Mouse (Mus musculus) midbrain, embryonic 16.5 days (tissue): ENCODE results near the gene Fgfr1op. TPM values are rescaled to one million over a fixed set of nuclear protein-coding genes. Genes with fewer than 3 reads are reported as not detected.
"Not testable (repeated sequence)": the region's sequence is repeated elsewhere in the genome, so short reads cannot be mapped to it uniquely, and the experiment has no call there.

ENCODE experiments used
- ATAC-seq: fragments of 200-750 bp; cut with Nextera tagmentation; 2 replicates; pipeline ENCODE4 v1.8.0; 2017; ENCODE audit warnings: moderate TSS enrichment
- H3K27ac ChIP-seq: fragments of 300-500 bp; sonication (generic); 2 replicates; pipeline ENCODE4 v1.5.1; 2014; ENCODE audit warnings: mild to moderate bottlenecking, low read length, mixed read lengths
- H3K27me3 ChIP-seq: fragments of 300-500 bp; sonication (generic); 2 replicates; pipeline ENCODE4 v1.6.1; 2014; ENCODE audit warnings: low read depth, low read length, mixed read lengths; ENCODE audit not compliant: control insufficient read depth, insufficient read depth
- H3K36me3 ChIP-seq: fragments of 300-500 bp; sonication (generic); 2 replicates; pipeline ENCODE4 v1.6.1; 2014; ENCODE audit warnings: mild to moderate bottlenecking, low read length, moderate library complexity, mixed read lengths; ENCODE audit not compliant: control insufficient read depth, insufficient read depth
- H3K4me1 ChIP-seq: fragments of 300-500 bp; sonication (generic); 2 replicates; pipeline ENCODE4 v1.6.1; 2014; ENCODE audit warnings: mild to moderate bottlenecking, low read length, mixed read lengths; ENCODE audit not compliant: control insufficient read depth, insufficient read depth
- H3K4me2 ChIP-seq: fragments of 300-500 bp; sonication (generic); 2 replicates; pipeline ENCODE4 v1.6.1; 2014; ENCODE audit warnings: mild to moderate bottlenecking, low read length, mixed read lengths
- H3K4me3 ChIP-seq: fragments of 300-500 bp; sonication (generic); 2 replicates; pipeline ENCODE4 v1.5.1; 2014; ENCODE audit warnings: low read depth, mild to moderate bottlenecking, low read length, moderate library complexity, mixed read lengths
- H3K9ac ChIP-seq: fragments of 300-500 bp; sonication (generic); 2 replicates; pipeline ENCODE4 v1.6.1; 2014; ENCODE audit warnings: low read depth, low read length, mixed read lengths
- H3K9me3 ChIP-seq: fragments of 300-500 bp; sonication (generic); replicated peaks from 2 replicates; pipeline ENCODE4 v1.6.1; 2014; ENCODE audit warnings: mild to moderate bottlenecking, low read length, mixed read lengths; ENCODE audit not compliant: control insufficient read depth, poor library complexity, severe bottlenecking
- WGBS: fragments of 180-500 bp; shearing (Covaris S2); extraction: QIAGEN DNeasy Blood & Tissue Kit; methylation state at CpG from one replicate; pipeline ENCODE4 v1.1.7; 2014; 5-methylcytosine and 5-hydroxymethylcytosine counted together
- polyA plus RNA-seq: library from polyadenylated mRNA; unstranded; fragments of >200 nt; fragmentation: Nextera tagmentation; extraction: Ambion mirVana; gene quantifications from 2 replicates; pipeline ENCODE4 v1.2.1, GENCODE M21; 2015

Fgfr1op gene
- 28.8 and 29.3 TPM in 2 replicates for polyA plus RNA-seq

DNA sequence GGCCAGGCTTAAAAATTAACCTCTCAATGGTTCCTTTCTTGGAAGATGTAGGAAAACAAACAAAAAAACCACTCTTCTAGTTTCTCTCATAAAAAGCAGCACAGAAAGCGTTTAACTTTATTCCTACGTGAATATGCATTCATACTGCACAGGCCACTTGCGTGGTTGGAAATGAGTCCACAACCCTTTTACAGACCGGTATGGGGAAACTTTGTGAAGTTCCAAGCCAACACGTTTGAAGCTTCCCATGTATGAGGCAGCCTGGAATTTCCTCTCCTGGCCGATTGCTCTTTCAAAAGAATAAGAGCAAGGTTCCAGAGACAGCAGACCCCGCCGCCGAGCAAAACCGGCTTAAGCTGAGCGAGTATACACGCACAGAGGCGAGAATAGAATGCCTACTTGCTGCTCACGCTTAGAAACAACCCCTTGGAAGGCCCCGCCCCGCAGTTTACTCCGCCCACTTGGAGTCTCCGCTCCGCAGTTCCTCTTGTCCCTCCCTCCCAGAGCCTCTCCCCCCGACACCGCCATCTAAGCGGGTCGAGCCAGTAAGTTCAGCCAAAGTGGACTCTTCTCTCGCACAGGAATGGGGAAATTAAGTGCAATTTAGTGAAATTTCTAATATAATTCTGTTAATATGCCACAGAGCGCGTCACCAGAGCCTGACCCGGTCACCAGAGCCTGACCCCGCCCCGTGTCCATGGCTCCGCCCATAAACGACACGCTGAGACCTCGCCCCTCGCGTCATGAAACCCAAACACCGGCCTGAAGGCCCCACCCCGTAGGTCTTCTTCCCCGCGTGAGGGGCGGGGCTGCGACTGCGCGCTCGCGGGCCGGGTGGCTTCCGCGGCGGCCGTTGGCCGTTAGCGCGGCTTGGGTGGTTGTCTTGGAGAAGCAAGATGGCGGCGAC, at the start of gene Fgfr1op:
Fgfr1op (plus strand) TSS at position 801 of the 907 bp plus-strand sequence.
- H3K4me1 ChIP-seq, H3K9me3 ChIP-seq, H3K27ac ChIP-seq, H3K36me3 ChIP-seq, H3K27me3 ChIP-seq: not testable (repeated sequence)
- Histone ChIP-seq H3K4me3 (peak within 1 kb of the TSS; percentile 46), H3K4me2 (peak within 1 kb of the TSS; percentile 44), H3K9ac (peak within 1 kb of the TSS; percentile 61)
- ATAC-seq, result peak; percentile 98
- WGBS, result 3% methylated on average over 14 of the region's 55 CpGs

GRCm38 (mm10) chr17:8116378-8116777, 48.9 kb upstream of the Fgfr1op start:
- not testable (repeated sequence) for H3K27ac ChIP-seq, H3K9ac ChIP-seq, ATAC-seq, H3K4me1 ChIP-seq, H3K4me3 ChIP-seq, H3K4me2 ChIP-seq, H3K27me3 ChIP-seq, H3K9me3 ChIP-seq, H3K36me3 ChIP-seq
- WGBS, result 84% methylated on average over 5 of the region's 11 CpGs

DNA sequence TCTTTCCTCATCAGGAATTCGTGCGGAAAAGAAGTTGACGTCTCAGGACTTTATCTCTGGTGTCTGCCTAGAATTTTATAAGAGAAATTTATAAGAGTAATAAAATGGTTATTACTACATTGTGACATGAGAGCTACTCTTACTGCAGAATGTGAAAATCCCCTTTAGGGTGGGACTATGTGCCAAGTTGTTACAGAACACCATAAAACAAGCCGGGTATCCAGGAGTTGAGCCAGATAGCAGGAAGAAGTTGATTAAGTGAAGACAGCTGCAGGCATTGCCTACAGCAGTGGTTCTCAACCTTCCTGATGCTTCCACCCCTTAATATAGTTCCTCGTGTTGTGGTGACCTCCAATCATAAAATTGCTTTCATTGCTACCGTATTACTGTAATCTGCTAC, 48.4 kb upstream of the Fgfr1op start:
- no CpG with 5 or more reads among the region's 6 CpGs for WGBS

DNA sequence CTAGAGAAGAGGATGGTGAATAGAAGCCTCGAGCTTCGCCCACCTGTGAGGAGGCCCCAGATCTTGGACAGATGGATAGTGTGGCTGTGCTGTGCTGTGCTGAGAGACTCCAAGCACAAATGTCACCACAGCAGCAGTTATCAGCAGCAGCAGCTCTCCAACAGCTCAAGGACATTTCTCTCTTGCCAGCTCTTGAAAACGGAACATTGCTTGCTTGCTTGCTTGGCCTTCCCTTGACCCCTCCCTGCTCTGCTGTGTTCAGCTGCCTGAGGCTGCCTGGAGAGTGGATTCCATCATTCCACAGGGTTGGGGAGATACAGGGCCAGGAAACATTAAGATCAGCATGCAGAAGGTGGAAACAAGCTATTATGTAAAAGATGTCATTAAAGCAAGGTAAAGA, 42.3 kb upstream of the Fgfr1op start:
- not testable (repeated sequence) for H3K4me3 ChIP-seq, H3K4me1 ChIP-seq, H3K9ac ChIP-seq, H3K27ac ChIP-seq, H3K36me3 ChIP-seq, ATAC-seq, H3K27me3 ChIP-seq, H3K9me3 ChIP-seq, H3K4me2 ChIP-seq
- no CpG with 5 or more reads among the region's 3 CpGs for WGBS

More for the DNA sequence above, 48.4 kb upstream of the Fgfr1op start:
- H3K9ac ChIP-seq, H3K36me3 ChIP-seq, H3K27ac ChIP-seq, H3K4me1 ChIP-seq, H3K4me3 ChIP-seq, ATAC-seq, H3K9me3 ChIP-seq, H3K4me2 ChIP-seq, H3K27me3 ChIP-seq: not testable (repeated sequence)

DNA sequence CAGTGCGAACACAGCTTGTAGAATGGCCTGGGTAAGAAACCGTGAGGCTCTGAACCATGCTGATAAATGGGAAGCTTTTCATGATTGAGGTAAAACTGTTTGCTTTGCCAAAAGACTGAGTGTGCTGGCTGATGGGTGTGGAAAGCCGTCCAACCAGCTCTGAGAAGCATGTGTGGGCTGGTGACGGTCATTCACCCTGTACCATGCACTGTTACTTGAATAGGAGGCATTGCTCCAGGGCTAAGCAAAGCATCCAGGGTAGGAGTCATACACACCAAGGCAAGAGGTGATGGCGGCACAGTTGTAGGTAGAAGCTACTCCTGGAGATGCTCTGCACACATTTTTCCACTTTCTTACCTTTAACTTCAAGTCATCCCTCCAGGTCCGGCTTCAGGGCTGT, 40.7 kb upstream of the Fgfr1op start:
- not testable (repeated sequence) for ATAC-seq, H3K4me1 ChIP-seq, H3K9ac ChIP-seq, H3K27me3 ChIP-seq, H3K27ac ChIP-seq, H3K9me3 ChIP-seq, H3K36me3 ChIP-seq, H3K4me2 ChIP-seq, H3K4me3 ChIP-seq
- WGBS, result 90% methylated on average over 2 of the region's 6 CpGs

DNA sequence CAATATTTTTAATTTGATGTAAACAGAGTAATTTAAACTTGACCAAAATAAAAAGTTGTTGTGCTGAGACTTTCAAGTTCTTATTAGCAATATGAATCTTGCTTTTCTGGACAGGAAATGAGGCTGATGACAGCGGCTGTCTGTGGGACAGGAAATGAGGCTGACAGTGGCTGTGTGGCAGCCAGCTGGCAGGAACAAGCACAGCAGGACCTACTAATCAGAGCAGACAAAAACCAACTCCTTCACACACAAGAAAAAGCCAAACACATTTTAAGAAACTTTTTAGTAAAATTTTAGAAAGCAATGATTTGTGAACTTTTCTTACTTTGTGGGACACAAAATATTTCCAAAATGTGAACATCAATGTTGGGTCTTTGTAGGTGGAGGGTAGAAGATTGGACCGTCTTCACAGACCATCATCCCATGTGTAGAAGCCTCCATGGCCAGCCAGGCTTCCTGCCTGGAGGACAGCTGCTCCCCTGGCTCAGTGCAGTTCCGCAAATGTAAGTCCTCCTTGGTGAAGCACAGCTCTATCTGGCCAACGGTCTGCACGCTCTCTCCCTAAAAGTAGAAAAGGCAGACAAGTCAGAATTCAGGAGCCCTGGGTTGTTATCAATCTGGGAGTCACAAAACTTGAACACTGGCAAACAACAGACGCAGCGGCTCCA, 36.8 kb upstream of the Fgfr1op start:
- not testable (repeated sequence) for H3K4me2 ChIP-seq, H3K9me3 ChIP-seq, H3K36me3 ChIP-seq, H3K4me1 ChIP-seq, H3K9ac ChIP-seq, H3K27me3 ChIP-seq, H3K4me3 ChIP-seq, ATAC-seq, H3K27ac ChIP-seq
- no CpG with 5 or more reads among the region's 7 CpGs for WGBS

DNA sequence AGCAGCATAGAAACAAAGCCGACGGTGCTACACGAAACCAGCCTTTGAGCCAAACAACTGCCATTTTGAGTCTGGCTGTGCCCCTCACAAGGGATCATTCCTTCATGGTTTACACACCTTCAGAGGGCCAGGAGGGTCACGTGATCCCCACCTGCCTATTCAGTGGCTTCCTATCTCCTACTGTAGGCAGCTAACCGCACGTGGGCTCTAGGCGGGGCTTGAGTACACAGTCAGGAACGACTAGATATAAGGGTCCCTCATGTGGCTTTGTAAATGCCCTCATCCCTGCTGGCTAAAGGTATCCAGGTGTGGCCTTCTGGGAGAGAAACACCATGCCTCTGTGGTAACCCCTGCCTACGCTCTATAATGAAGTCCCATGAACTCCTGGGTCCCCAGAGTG, 35.7 kb upstream of the Fgfr1op start:
- H3K4me3 ChIP-seq, H3K9ac ChIP-seq, H3K4me2 ChIP-seq, H3K36me3 ChIP-seq, H3K27me3 ChIP-seq, H3K9me3 ChIP-seq, H3K4me1 ChIP-seq, ATAC-seq, H3K27ac ChIP-seq: not testable (repeated sequence)
- 78% methylated on average over 9 of the region's 9 CpGs for WGBS

DNA sequence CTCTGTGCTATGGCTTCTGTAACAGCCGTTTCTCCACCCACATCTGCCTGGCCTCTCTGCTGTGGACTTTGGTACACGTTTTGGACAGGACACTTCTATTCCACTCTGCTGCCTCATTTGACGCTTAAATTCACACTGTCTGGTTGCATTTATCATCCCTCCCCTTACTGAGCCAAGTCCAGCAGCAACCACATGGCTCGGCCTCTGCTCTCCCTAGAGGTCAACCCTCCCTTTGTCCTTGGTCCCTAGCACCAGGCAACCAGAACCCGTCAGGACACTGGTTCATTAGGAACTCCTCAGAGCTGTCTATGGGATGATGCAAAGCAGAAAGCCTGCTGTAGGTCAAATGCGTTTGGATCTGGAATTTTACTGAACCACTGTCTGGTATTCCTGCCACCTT, 34.5 kb upstream of the Fgfr1op start:
- ATAC-seq, H3K4me3 ChIP-seq, H3K27ac ChIP-seq, H3K4me1 ChIP-seq, H3K36me3 ChIP-seq, H3K4me2 ChIP-seq, H3K9ac ChIP-seq, H3K27me3 ChIP-seq, H3K9me3 ChIP-seq: not testable (repeated sequence)
- WGBS, result no CpG with 5 or more reads among the region's 6 CpGs

DNA sequence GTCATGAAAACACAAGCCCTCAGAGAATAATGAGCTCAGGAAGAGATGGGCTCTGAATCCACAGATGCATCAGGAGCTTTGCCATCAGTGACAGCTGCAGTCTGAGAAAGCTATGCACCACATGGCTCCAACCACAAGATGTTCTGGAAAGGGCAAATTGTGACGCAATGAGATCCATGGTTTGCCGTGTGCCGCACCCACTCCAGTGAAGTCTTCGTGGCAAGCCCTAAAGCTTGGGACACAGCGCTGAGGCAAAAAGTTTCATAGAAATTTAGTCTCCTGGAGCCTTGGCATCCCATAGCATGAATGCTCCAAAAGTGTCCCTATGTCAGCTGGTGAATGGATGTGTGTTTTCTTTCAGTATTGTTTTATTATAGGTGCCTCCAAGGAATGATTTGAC, 27.2 kb upstream of the Fgfr1op start:
- not testable (repeated sequence) for H3K9ac ChIP-seq, H3K4me2 ChIP-seq, H3K4me1 ChIP-seq, H3K4me3 ChIP-seq, H3K27ac ChIP-seq, H3K27me3 ChIP-seq, H3K9me3 ChIP-seq, H3K36me3 ChIP-seq, ATAC-seq
- WGBS, result 100% methylated on average over 5 of the region's 5 CpGs
